Mouse (Mus musculus): ENCODE data around the gene Zfp819. TPM values are rescaled to one million over a fixed set of nuclear protein-coding genes. Genes with fewer than 3 reads are reported as not detected.
"Not testable (repeated sequence)": the region's sequence is repeated elsewhere in the genome, so short reads cannot be mapped to it uniquely, and the experiment has no call there.

The Zfp819 gene
- total RNA-seq, 2 experiments from 2014 or later, result not detected

GRCm38 (mm10) chr7:43637118-43637517 is 30.1 kb downstream of the Zfp819 start:
- DNase-seq, result no peak
- intact Hi-C loops (cut with DNase I), result no loop called here

GRCm38 (mm10) chr7:43642587-43642986 is 35.6 kb downstream of the Zfp819 start:
- no peak for DNase-seq
- intact Hi-C loops (cut with DNase I), result no loop called here

GRCm38 (mm10) chr7:43643046-43643652 is 36.2 kb downstream of the Zfp819 start:
- no peak for DNase-seq
- intact Hi-C loops (cut with DNase I), result no loop called here

- intact Hi-C loops (cut with DNase I), result no loop called here
- no peak for DNase-seq
Measured at GRCm38 (mm10) chr7:43652683-43653082, 45.7 kb downstream of the Zfp819 start.

- DNase-seq, result no peak
- intact Hi-C loops (cut with DNase I), result no loop called here
Measured at GRCm38 (mm10) chr7:43654519-43654918, 47.5 kb downstream of the Zfp819 start.

- no peak for DNase-seq
- intact Hi-C loops (cut with DNase I), result no loop called here
Measured at GRCm38 (mm10) chr7:43656232-43656631, 49.3 kb downstream of the Zfp819 start.

- no peak for DNase-seq
- intact Hi-C loops (cut with DNase I), result no loop called here
Measured at GRCm38 (mm10) chr7:43660002-43660401, 53.0 kb downstream of the Zfp819 start, which contains the start of gene Siglece. TSS of gene Siglece (minus strand) at chr7:43660161.

- DNase-seq, result no peak
- intact Hi-C loops (cut with DNase I), result no loop called here
Measured at GRCm38 (mm10) chr7:43662804-43663203, 55.8 kb downstream of the Zfp819 start.

GRCm38 (mm10) chr7:43667221-43667620 is 60.3 kb downstream of the Zfp819 start:
- DNase-seq, result not testable (repeated sequence)
- intact Hi-C loops (cut with DNase I), result loop anchor here (5.0 kb wide), 1 partner anchor 50 kb away; no protein-coding TSS in a partner anchor

Other genes with a start within 250 kb of the Zfp819 start
- gene Siglecg, start 199.0 kb upstream of the Zfp819 start, total RNA-seq (2021), result under 1 TPM; 0.22 to 0.51 TPM
- gene Lim2, start 179.5 kb upstream of the Zfp819 start, total RNA-seq (2021), result not detected
- not detected for gene Nkg7, start 170.1 kb upstream of the Zfp819 start, total RNA-seq (2021)
- gene Cldnd2, start 166.4 kb upstream of the Zfp819 start, total RNA-seq (2021), result not detected
- 1,000 to 10,000 TPM; 1,276 to 1,377 TPM for gene Etfb, start 163.1 kb upstream of the Zfp819 start, total RNA-seq (2021)
- under 1 TPM in 1 of 2 experiments, not detected in 1; 0.70 TPM for gene Gm45233, start 163.0 kb upstream of the Zfp819 start, total RNA-seq (2021)
- gene Vsig10l, start 144.0 kb upstream of the Zfp819 start, total RNA-seq (2021), result 1 to 10 TPM; 2.0 to 2.5 TPM
- under 1 TPM; 0.19 to 0.36 TPM for gene Iglon5, start 117.1 kb upstream of the Zfp819 start, total RNA-seq (2021)
- not detected for gene 4931406B18Rik, start 101.2 kb upstream of the Zfp819 start, total RNA-seq (2021)
- 1 to 10 TPM; 3.8 to 4.4 TPM for gene Cd33, start 62.7 kb upstream of the Zfp819 start, total RNA-seq (2021)
- gene Zfp658, start 44.9 kb upstream of the Zfp819 start, total RNA-seq (2021), result under 1 TPM; 0.87 to 0.94 TPM
- 1 to 10 TPM; 4.8 to 5.9 TPM for gene Zfp719, start 27.6 kb upstream of the Zfp819 start, total RNA-seq (2021)
- gene Ceacam18, start 27.5 kb downstream of the Zfp819 start, total RNA-seq (2021), result not detected
- 1 to 10 TPM in 1 of 2 experiments, under 1 TPM in 1; 0.94 to 1.3 TPM for gene Siglece, start 53.0 kb downstream of the Zfp819 start, total RNA-seq (2021)
- gene Ctu1, start 64.8 kb downstream of the Zfp819 start, total RNA-seq (2021), result 1 to 10 TPM; 3.4 to 3.5 TPM
- gene Klk14, start 83.2 kb downstream of the Zfp819 start, total RNA-seq (2021), result under 1 TPM; 0.22 to 0.31 TPM
- gene Klk13, start 105.4 kb downstream of the Zfp819 start, total RNA-seq (2021), result not detected
- gene Klk12, start 161.7 kb downstream of the Zfp819 start, total RNA-seq (2021), result not detected
- under 1 TPM; 0.22 to 0.33 TPM for gene Klk11, start 167.4 kb downstream of the Zfp819 start, total RNA-seq (2021)
- gene Klk10, start 173.9 kb downstream of the Zfp819 start, total RNA-seq (2021), result under 1 TPM; 0.19 to 0.36 TPM
- not detected for gene Klk9, start 184.7 kb downstream of the Zfp819 start, total RNA-seq (2021)
- 10 to 100 TPM; 10.4 to 12.2 TPM for gene Klk8, start 190.4 kb downstream of the Zfp819 start, total RNA-seq (2021)
- gene Klk7, start 204.1 kb downstream of the Zfp819 start, total RNA-seq (2021), result under 1 TPM in 1 of 2 experiments, not detected in 1; 0.19 TPM
- not detected for gene Klk6, start 217.3 kb downstream of the Zfp819 start, total RNA-seq (2021)
- gene Klk5, start 234.8 kb downstream of the Zfp819 start, total RNA-seq (2021), result not detected